Mouse (Mus musculus) frontal cortex, postnatal 36 days (tissue): ENCODE data around the gene Krtap3-2.
"Not testable (repeated sequence)": the region's sequence is repeated elsewhere in the genome, so short reads cannot be mapped to it uniquely, and the experiment has no call there.

Source experiments
- DNase-seq, 2 experiments: peaks; one replicate each; pipeline ENCODE4 v3.0.0; 2022; ENCODE audit warnings: low spot score in 2 of 2

Krtap3-2 gene

GRCm38 (mm10) chr11:99556753-99557152 lies at the start of gene Krtap3-2:
TSS of gene Krtap3-2 (minus strand) at chr11:99556853.
- no peak for DNase-seq

GRCm38 (mm10) chr11:99603208-99603607 lies 46.6 kb upstream of the Krtap3-2 start, which contains the start of gene Gm11938:
TSS of gene Gm11938 (minus strand) at chr11:99603308.
- DNase-seq: not testable (repeated sequence)

- DNase-seq: not testable (repeated sequence)
Observed at GRCm38 (mm10) chr11:99597742-99598141, 41.1 kb upstream of the Krtap3-2 start, which contains the start of gene Krtap9-3. TSS of gene Krtap9-3 (minus strand) at chr11:99598105.

GRCm38 (mm10) chr11:99590981-99591380 lies 34.3 kb upstream of the Krtap3-2 start, which contains the start of gene Krtap1-3:
TSS of gene Krtap1-3 (minus strand) at chr11:99591339.
- DNase-seq: no peak

GRCm38 (mm10) chr11:99585096-99585495 lies 28.4 kb upstream of the Krtap3-2 start:
- DNase-seq: peak; percentile 17 to 27

- DNase-seq: no peak
Observed at GRCm38 (mm10) chr11:99583245-99583704, 26.6 kb upstream of the Krtap3-2 start, which contains the start of gene Krtap1-4. TSS of gene Krtap1-4 (minus strand) at chr11:99583654.

GRCm38 (mm10) chr11:99581564-99581963 lies 24.9 kb upstream of the Krtap3-2 start:
- no peak for DNase-seq

GRCm38 (mm10) chr11:99581051-99581450 lies 24.4 kb upstream of the Krtap3-2 start:
- DNase-seq: no peak

- DNase-seq: no peak
Observed at GRCm38 (mm10) chr11:99580636-99581035, 24.0 kb upstream of the Krtap3-2 start, which contains the start of gene Krtap1-5. TSS of gene Krtap1-5 (minus strand) at chr11:99581016.

- DNase-seq: peak; percentile 54 to 62
Observed at GRCm38 (mm10) chr11:99574106-99574505, 17.5 kb upstream of the Krtap3-2 start.

GRCm38 (mm10) chr11:99573164-99573563 lies 16.5 kb upstream of the Krtap3-2 start:
- peak in 1 of 2 experiments; percentile 20 for DNase-seq

GRCm38 (mm10) chr11:99566530-99566929 lies 9.9 kb upstream of the Krtap3-2 start, which contains the start of gene Krtap3-1:
TSS of gene Krtap3-1 (minus strand) at chr11:99566630.
- DNase-seq: no peak

- DNase-seq: no peak
Observed at GRCm38 (mm10) chr11:99562580-99562979, 5.9 kb upstream of the Krtap3-2 start.

- DNase-seq: no peak
Observed at GRCm38 (mm10) chr11:99559366-99559765, 2.7 kb upstream of the Krtap3-2 start, which contains the start of gene Gm11939. TSS of gene Gm11939 (minus strand) at chr11:99559466.

GRCm38 (mm10) chr11:99557976-99558745 lies 1.5 kb upstream of the Krtap3-2 start:
- no peak for DNase-seq

- DNase-seq: no peak
Observed at GRCm38 (mm10) chr11:99556195-99556594, 458 bp downstream of the Krtap3-2 start.

GRCm38 (mm10) chr11:99550765-99551164 lies 5.9 kb downstream of the Krtap3-2 start, which contains the start of gene Krtap3-3:
TSS of gene Krtap3-3 (minus strand) at chr11:99550865.
- no peak for DNase-seq

GRCm38 (mm10) chr11:99547892-99548291 lies 8.8 kb downstream of the Krtap3-2 start:
- no peak for DNase-seq

- DNase-seq: peak; percentile 27 to 49
Observed at GRCm38 (mm10) chr11:99539721-99540120, 16.9 kb downstream of the Krtap3-2 start.

GRCm38 (mm10) chr11:99521288-99521860 lies 35.3 kb downstream of the Krtap3-2 start, which contains the start of gene Krt39:
TSS of gene Krt39 (minus strand) at chr11:99521338.
- no peak for DNase-seq

GRCm38 (mm10) chr11:99514098-99514497 lies 42.6 kb downstream of the Krtap3-2 start:
- no peak for DNase-seq
